Mouse (Mus musculus) hindlimb bud, embryonic 11.5 days (tissue): ENCODE measurements around the gene Recql5.

ENCODE experiments used
- DNase-seq: peaks from one replicate; pipeline ENCODE4 v3.0.0-alpha.2; 2012; ENCODE audit warnings: low read depth, low spot score; ENCODE audit errors: extremely low spot score

Recql5 gene

GRCm38 (mm10) chr11:115901338-115902161 is 31.7 kb downstream of the Recql5 start:
- no peak for DNase-seq

GRCm38 (mm10) chr11:115900561-115901337 is 32.5 kb downstream of the Recql5 start:
- DNase-seq: no peak

GRCm38 (mm10) chr11:115899486-115900266 is 33.6 kb downstream of the Recql5 start, which contains the start of gene Smim5:
Smim5 (plus strand) TSS chr11:115899966.
- DNase-seq: no peak

GRCm38 (mm10) chr11:115898886-115899285 is 34.4 kb downstream of the Recql5 start:
- no peak for DNase-seq

GRCm38 (mm10) chr11:115898446-115898845 is 34.8 kb downstream of the Recql5 start:
- DNase-seq: no peak

- no peak for DNase-seq
These were observed 38.3 kb downstream of the Recql5 start for GRCm38 (mm10) chr11:115894755-115895520.

GRCm38 (mm10) chr11:115893071-115893470 is 40.2 kb downstream of the Recql5 start:
- DNase-seq: no peak

GRCm38 (mm10) chr11:115892213-115892612 is 41.1 kb downstream of the Recql5 start:
- no peak for DNase-seq

GRCm38 (mm10) chr11:115889159-115889558 is 44.1 kb downstream of the Recql5 start:
- DNase-seq: no peak

GRCm38 (mm10) chr11:115888020-115888419 is 45.3 kb downstream of the Recql5 start:
- DNase-seq: no peak

GRCm38 (mm10) chr11:115886446-115886845 is 46.8 kb downstream of the Recql5 start:
- no peak for DNase-seq

- DNase-seq: no peak
These were observed 48.0 kb downstream of the Recql5 start for GRCm38 (mm10) chr11:115885281-115885680.

GRCm38 (mm10) chr11:115884361-115884760 is 48.9 kb downstream of the Recql5 start:
- no peak for DNase-seq

GRCm38 (mm10) chr11:115883251-115883650 is 50.0 kb downstream of the Recql5 start:
- DNase-seq: no peak

GRCm38 (mm10) chr11:115881002-115881401 is 52.3 kb downstream of the Recql5 start:
- no peak for DNase-seq

- no peak for DNase-seq
These were observed 55.2 kb downstream of the Recql5 start for GRCm38 (mm10) chr11:115878071-115878470.

- DNase-seq: no peak
These were observed 56.0 kb downstream of the Recql5 start for GRCm38 (mm10) chr11:115877174-115877755.

GRCm38 (mm10) chr11:115876438-115876837 is 56.8 kb downstream of the Recql5 start:
- DNase-seq: no peak

GRCm38 (mm10) chr11:115875935-115876334 is 57.3 kb downstream of the Recql5 start:
- DNase-seq: no peak

- DNase-seq: no peak
These were observed 60.8 kb downstream of the Recql5 start for GRCm38 (mm10) chr11:115872437-115872836.
